Mouse (Mus musculus) Muller cell, postnatal 12 days (primary cell): ENCODE results near the gene Ina.

ENCODE experiments used
- DNase-seq: peaks from one replicate; pipeline ENCODE4 v3.0.0-alpha.2; 2015; ENCODE audit errors: inconsistent ontology term

Ina gene

GRCm38 (mm10) chr19:47050271-47051032 lies 36.0 kb downstream of the Ina start, which contains the start of gene Pcgf6:
Pcgf6 (minus strand) TSS chr19:47050906.
- peak; percentile 83 for DNase-seq

DNA sequence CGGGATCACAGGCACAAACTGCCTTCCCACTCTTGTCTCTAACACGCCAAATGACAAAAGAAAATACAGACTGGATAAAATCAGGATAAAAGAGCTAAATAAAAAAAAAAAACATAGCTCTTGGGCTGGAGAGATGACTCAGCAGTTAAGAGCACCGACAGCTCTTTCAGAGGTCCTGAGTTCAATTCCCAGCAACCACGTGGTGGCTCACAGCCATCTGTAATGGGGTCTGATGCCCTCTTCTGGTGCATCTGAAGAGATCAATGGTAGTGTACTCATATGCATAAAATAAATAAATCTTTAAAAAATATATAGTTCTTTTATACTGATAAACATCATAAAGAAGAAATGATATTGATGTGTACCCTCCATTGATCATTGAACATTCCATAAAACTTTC lies 38.4 kb downstream of the Ina start:
- no peak for DNase-seq

- no peak for DNase-seq
Observed at GRCm38 (mm10) chr19:47053471-47053870, 39.0 kb downstream of the Ina start.

DNA sequence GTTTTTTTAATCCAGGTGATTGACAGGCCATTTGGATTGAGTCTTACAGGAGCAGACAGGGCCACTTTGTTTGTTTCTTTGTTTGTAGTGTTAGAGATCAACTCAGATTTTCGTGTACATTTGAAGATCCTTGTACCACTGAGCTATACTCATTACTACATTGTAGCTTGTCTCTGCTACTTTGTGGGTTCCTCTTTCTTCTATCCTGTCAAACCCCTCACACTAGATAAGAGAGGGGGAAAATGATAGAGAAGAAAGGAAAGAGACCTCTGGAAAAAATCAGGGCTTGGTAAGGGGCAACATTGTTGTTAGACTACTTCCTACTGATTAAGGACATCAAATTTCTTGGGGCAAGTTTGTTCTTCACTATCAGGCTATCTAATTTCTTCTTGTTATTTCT lies 43.2 kb downstream of the Ina start:
- no peak for DNase-seq

GRCm38 (mm10) chr19:47065860-47066259 lies 51.4 kb downstream of the Ina start:
- no peak for DNase-seq

- peak; percentile 96 for DNase-seq
Observed at GRCm38 (mm10) chr19:47067096-47067882, 52.8 kb downstream of the Ina start, which contains the start of gene Taf5. Taf5 (plus strand) TSS chr19:47067746.

DNA sequence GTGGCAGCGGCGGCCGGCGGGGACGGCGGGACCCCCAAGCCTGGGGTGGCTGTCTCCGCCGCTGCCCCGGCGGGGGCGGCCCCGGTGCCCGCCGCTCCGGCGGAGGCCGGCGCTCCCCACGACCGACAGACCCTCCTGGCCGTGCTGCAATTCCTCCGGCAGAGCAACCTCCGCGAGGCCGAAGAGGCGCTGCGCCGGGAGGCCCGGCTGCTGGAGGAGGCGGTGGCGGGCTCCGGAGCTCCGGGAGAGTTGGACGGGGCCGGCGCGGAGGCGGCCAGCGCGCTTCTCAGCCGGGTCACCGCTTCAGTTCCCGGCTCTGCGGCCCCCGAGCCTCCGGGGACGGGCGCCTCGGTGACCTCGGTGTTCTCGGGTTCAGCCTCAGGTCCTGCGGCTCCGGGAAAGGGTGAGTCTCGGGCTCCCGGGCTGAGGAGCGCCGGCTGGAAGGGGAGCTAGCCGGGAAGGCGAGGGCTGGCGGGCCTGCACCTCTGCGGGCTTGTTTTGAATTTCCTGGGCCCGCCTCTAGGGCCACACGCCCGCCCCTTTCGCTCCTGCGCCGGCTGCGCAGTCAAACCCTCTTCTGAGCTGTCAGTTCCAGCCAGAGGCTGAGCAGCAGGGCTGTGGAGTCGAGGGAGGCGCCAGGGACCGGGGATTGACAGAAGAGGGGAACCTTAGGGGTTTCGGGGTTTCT lies 53.6 kb downstream of the Ina start:
- peak; percentile 90 for DNase-seq
